Mouse (Mus musculus) cerebellum, adult 9-11 months (tissue): ENCODE data around the gene Mgat4b.

Source experiments
- DNase-seq: peaks from one replicate; pipeline ENCODE4 v3.0.0; 2022

The Mgat4b gene

GRCm38 (mm10) chr11:50253393-50253792 lies 42.7 kb downstream of the Mgat4b start:
- DNase-seq: no peak

GRCm38 (mm10) chr11:50254010-50254580 lies 43.4 kb downstream of the Mgat4b start:
- peak; percentile 68 for DNase-seq

GRCm38 (mm10) chr11:50256615-50257014 lies 45.9 kb downstream of the Mgat4b start:
- DNase-seq: no peak

GRCm38 (mm10) chr11:50258310-50258709 lies 47.6 kb downstream of the Mgat4b start:
- no peak for DNase-seq

- DNase-seq: no peak
Measured at GRCm38 (mm10) chr11:50262020-50262419, 51.3 kb downstream of the Mgat4b start.

GRCm38 (mm10) chr11:50263198-50263597 lies 52.5 kb downstream of the Mgat4b start:
- no peak for DNase-seq

- DNase-seq: no peak
Measured at GRCm38 (mm10) chr11:50265931-50266330, 55.2 kb downstream of the Mgat4b start.

- DNase-seq: no peak
Measured at GRCm38 (mm10) chr11:50266997-50267396, 56.3 kb downstream of the Mgat4b start.

- DNase-seq: no peak
Measured at GRCm38 (mm10) chr11:50269163-50269562, 58.5 kb downstream of the Mgat4b start.

- no peak for DNase-seq
Measured at GRCm38 (mm10) chr11:50269885-50270284, 59.2 kb downstream of the Mgat4b start.

GRCm38 (mm10) chr11:50272819-50273218 lies 62.1 kb downstream of the Mgat4b start:
- DNase-seq: no peak

GRCm38 (mm10) chr11:50275077-50275476 lies 64.4 kb downstream of the Mgat4b start:
- no peak for DNase-seq

GRCm38 (mm10) chr11:50275568-50276151 lies 65.0 kb downstream of the Mgat4b start:
- DNase-seq: no peak

- DNase-seq: no peak
Measured at GRCm38 (mm10) chr11:50277025-50277424, 66.3 kb downstream of the Mgat4b start.

GRCm38 (mm10) chr11:50277706-50278105 lies 67.0 kb downstream of the Mgat4b start:
- no peak for DNase-seq

- DNase-seq: no peak
Measured at GRCm38 (mm10) chr11:50279005-50279404, 68.3 kb downstream of the Mgat4b start.

- no peak for DNase-seq
Measured at GRCm38 (mm10) chr11:50280053-50280452, 69.4 kb downstream of the Mgat4b start.
